Mouse (Mus musculus) lung, postnatal 14 days (tissue): ENCODE measurements at regions not wholly inside any gene's neighbourhood (a gene's known extent, or its start where the extent isn't known, plus 50 kb on each side); places are given as distances from the start of the nearest gene placed in this dataset.
A peak's percentile ranks its signal among the peaks of the same experiment; 100 is the strongest.
"Not testable (repeated sequence)": the region's sequence is repeated elsewhere in the genome, so short reads cannot be mapped to it uniquely, and the experiment has no call there.

Experiments used
- DNase-seq: peaks from one replicate; pipeline ENCODE4 v3.0.0; 2021

DNA sequence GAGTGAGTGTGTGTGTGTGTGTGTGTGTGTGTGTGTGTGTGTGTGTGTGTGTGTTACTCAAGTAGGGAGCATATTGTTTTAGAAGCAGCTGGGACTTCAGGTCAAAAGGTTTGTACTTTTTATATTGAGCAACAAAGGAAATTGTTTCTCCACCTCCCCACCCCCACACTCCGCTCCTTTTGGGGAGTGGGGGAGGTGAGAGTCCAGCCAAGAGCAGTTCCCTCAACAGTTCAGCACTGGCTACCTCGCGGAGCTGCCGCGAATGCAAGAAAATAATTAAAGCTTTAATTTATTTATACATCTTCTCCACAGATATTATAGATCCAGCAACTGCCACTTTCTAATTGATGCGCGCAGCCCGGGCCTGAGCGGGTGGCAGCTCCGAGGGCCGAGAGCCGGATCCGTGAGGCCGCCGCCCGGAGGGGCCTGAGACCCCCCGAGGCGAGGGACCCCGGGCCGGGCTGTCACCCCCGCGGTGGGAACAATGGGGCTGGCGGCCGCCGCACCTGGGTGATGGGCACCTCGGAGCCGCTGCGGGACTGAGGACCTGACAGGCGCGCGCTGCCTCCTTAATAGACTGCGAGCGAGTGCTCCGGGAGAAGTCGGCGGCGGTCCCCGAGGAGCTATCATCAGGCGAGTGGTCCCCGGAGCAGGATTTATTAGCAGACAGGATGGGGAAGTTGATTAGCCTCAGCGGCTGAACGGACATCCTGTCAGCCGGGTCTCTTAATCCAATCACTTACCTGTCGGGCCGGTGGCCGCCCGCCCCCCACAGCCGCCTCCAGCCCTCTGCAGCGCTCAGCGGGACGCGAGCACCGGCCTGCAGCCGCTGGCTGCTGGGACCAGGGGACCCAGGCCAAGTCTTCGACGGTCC lies 124.4 kb downstream of the Melk start:
- DNase-seq: peak; percentile 15

DNA sequence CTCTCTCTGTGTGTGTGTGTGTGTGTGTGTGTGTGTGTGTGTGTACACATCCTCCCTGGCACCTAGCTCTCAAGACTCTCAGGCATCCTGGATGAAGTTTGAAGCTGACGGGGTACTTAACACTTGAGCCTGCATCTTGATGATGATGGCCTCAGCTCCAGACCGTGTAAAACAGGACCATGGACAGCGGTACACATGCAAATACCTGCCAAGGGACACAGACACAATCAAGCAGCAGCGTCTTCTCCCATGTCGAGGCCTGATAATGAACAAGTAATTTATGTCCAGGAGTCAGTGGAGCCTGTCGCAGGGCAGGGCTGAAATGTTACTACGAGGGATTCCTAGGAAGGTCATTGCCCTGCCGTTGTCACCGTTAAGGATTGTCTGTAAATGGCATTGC lies 133.9 kb downstream of the Melk start:
- DNase-seq: no peak

DNA sequence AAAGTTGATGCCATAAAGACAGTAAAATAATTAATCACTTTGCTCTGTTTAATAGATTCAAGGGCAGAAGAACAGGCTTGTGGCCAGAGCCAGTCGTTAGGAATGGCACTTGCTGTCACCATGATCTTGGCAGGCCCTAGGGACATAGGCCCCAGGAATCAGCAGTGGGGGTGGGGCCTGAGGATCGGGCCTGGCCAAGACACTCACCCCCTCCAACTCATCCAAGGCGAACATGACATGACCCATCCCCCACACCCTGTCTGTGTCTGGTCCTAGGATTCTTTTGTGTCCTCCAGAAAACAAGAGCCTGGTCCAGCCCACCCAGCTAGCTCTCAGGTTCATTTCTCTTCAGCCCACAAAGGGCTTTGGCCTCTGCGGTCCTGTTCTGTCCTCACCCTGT lies 144.8 kb downstream of the Melk start:
- DNase-seq: no peak

DNA sequence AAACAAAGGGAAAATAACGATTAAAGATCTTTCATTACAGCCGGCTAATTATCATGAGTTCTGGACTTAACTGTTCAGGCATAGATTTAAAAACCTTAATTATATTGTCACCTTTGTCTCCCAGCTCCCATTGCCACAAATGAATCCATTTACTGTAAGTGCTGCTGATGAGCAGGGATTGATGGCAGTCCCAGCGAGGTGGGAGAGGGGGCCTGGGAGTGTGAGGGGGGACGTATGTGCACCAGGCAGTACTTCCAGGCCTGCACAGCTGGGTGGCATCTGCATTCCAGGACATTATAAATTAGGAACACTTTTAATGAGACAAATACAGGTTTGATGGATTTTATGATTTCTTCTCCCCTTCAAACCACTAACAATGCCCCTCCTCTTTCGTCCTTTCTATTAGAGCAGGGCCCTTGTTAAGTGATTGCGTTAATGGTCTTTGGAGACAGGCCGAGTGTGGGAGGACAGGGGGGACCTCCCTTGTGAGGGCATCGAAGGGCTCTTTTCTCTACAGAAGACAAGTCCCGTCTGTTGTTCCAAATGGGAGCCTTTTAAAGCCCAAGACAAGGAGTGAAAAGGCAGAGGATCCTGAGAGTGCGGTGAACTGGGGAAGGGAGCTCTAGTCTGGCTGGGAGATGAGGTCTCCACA lies 150.3 kb downstream of the Melk start:
- DNase-seq: no peak

DNA sequence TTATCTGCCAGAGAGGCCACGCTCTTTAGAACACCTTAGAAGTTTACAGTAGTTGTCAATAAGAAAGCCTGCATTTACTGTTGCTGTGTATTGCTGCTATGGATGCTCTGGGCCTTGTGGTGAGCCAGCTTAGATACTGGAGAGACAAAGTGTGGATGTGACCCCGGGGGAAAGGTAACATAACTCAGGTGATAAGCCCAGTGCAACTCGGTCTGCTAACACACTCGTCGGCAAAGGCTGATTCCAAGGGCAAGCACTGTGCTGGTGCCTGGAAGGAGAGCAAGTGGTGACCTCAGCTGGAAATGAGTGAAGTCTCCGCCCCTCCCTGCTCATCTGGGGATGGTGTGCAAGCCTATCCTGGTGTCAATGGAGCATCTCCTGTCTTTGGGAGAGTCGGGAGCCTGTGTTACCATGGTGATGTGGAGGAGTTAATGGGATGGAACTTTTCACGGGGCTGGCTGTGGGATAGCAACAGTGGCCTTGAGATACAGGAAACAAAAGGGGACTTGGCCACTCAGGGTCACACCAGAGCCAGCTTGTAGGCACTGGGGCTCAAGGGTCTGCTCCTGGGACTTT lies 151.5 kb downstream of the Melk start:
- DNase-seq: no peak

DNA sequence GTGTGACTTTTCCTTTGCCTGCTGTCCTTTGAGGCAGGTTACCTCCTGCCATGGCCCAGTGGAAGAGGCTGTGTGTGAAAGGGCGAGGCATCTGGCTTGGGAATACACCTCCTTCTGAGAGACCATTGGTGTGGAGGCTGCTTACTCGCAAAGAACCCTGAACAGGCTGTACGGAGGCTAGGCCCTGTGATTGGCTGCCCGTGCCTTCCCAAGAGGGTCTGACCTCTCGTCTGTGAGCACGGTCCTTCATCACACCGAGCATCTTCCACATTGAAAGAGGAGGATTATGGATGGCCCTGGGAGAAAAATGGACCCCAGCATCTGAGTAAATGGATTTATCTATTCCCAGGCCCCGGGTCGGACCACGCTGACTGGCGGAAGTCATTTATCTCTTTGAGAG lies 152.9 kb downstream of the Melk start:
- DNase-seq: no peak

DNA sequence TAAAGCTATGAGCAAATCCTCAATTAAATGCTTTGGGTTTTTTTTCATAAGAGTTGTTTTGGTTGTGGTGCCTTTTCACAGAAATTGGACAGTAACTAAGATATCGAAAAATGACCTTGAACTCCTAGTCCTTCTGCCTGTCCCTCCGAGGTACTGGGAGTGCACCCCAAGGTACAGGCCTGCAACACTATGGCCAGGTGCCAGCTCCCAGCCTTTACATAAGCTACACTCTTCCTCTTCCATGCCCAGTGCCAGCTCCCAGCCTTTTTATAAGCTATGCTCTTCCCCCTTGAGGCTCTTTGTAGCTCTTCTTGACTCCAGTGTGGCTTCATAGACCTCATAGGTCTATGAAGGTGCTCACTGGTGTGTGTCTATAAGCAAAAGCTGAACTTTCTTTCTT lies 155.2 kb downstream of the Melk start:
- no peak for DNase-seq

DNA sequence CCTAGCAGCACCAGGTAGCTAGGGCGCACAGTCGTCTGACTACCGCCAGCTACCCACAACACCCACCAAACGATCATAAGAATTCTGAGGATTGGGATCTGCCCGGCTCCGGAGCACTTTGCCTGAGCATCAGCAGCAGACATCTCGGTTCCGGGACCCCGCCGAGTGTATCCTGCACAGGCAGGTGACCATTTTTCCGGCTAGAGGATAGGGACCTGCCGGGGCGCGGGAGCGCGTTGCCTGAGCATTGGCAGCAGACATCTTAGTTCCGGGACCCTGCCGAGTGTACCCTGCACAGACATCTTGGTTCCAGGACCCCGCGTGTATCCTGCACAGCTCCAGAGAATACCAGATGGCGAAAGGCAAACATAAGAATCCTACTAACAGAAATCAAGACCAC lies 172.8 kb downstream of the Melk start:
- not testable (repeated sequence) for DNase-seq
